ENCODE assay signal across 22 mouse cellular contexts in genomic region chr3:129912025-129912424, GRCm38 (mm10). TPM values are rescaled to one million over a fixed set of nuclear protein-coding genes. Genes with fewer than 3 reads are reported as not detected.
DNase-seq lines count a peak whose midpoint lies in the region; TF ChIP-seq lines count a peak whose summit lies in the region.
"Had no signal": no experiment of that assay in that cellular context is flagged by ENCODE, and none has a peak within 500 bp of the region (broad histone marks: within the 10 kb centered on the region; RNA-seq: fewer than 3 reads in every experiment).

No protein-coding gene starts in this region.

- DNase-seq in heart, adult 11 months = peak; percentile 87
- DNase-seq in heart, postnatal 25 days (ENCODE audit: low spot score) = no peak
- DNase-seq in heart, embryonic 10.5 days (ENCODE audit: low spot score) = peak; percentile 57
- no peak for DNase-seq in heart, adult 2 months
- peak; percentile 24 for DNase-seq in ES-CJ7 (ENCODE audit: low read depth, low spot score)
- DNase-seq in adrenal gland, adult 18-20 months (ENCODE audit: low spot score in 2 of 2) = no peak
- DNase-seq: adrenal gland, adult 2 months; adrenal gland, adult 8-10 months; adrenal gland, postnatal 10 days; adrenal gland, postnatal 14 days; adrenal gland, postnatal 25 days; adrenal gland, postnatal 36 days; B cell, adult 2 months; cerebellum, adult 11 months; cerebellum, adult 11-12 months; cerebellum, adult 18-20 months; cerebellum, adult 2 months; cerebellum, adult 8-10 months had no signal

- H3K27me3 ChIP-seq in heart, embryonic 10.5 days (ENCODE audit: insufficient read depth, poor library complexity, severe bottlenecking) = no peaks in the 10 kb centered on the region
- no peaks in the 10 kb centered on the region for H3K27me3 ChIP-seq in heart, adult 2 months (ENCODE audit: control insufficient read depth, insufficient read depth, low read length)
- H3K27me3 ChIP-seq: CH12.LX, Patski had no signal

- no peak overlapping the region for H3K9ac ChIP-seq in heart, adult 2 months (ENCODE audit: low read depth, low read length)

- TF ChIP-seq CTCF in heart, adult 2 months (IDR thresholded peaks at IDR 0.05) = no peak

- no peak for TF ChIP-seq POLR2A in heart, adult 2 months (IDR thresholded peaks at IDR 0.05; ENCODE audit: insufficient read depth, low read depth, low read length)

- intact Hi-C loops in heart, postnatal 25 days (cut with DNase I) = no loop called here
- intact Hi-C loops in heart, adult 2 months (cut with DNase I) = no loop called here

- 91% methylated on average over 14 of the region's 14 CpGs for WGBS in heart, embryonic 10.5 days
- WGBS in heart, adult 2 months = 94% methylated on average over 14 of the region's 14 CpGs

- no peaks in the 10 kb centered on the region for H3K4me1 ChIP-seq in heart, embryonic 10.5 days
- H3K4me1 ChIP-seq in heart, adult 2 months (ENCODE audit: control insufficient read depth, insufficient read depth, low read length) = no peaks in the 10 kb centered on the region

- H3K4me3 ChIP-seq in heart, embryonic 10.5 days = no peak overlapping the region
- H3K4me3 ChIP-seq in heart, adult 2 months = no peak overlapping the region

- H3K36me3 ChIP-seq in heart, embryonic 10.5 days = peaks cover 80% of the 10 kb centered on the region
- no peaks in the 10 kb centered on the region for H3K36me3 ChIP-seq in heart, adult 2 months (ENCODE audit: control insufficient read depth, insufficient read depth, low read length)

- no peaks in the 10 kb centered on the region for H3K9me3 ChIP-seq in heart, embryonic 10.5 days
- H3K9me3 ChIP-seq: G1E had no signal

- H3K27ac ChIP-seq in heart, embryonic 10.5 days = no peak overlapping the region
- H3K27ac ChIP-seq in heart, adult 2 months = no peak overlapping the region

- no peaks in the 10 kb centered on the region for H3K79me2 ChIP-seq in heart, adult 2 months (replicated peaks; ENCODE audit: control insufficient read depth, insufficient read depth, low read length)

- TF ChIP-seq EP300 in heart, adult 2 months (IDR thresholded peaks at IDR 0.05; ENCODE audit: insufficient read depth, low read depth, low read length) = no peak

RNA-seq across cellular contexts. Expression of gene Casp6, which starts 10.8 kb away (rescaled TPM):
- total RNA-seq in heart, postnatal 25 days (2021) = 10 to 100 TPM; 11.8 to 12.2 TPM
- 78.4 and 99.8 TPM in 2 replicates for polyA plus RNA-seq in heart, embryonic 10.5 days (2016; fragmentation: Nextera tagmentation; extraction: Ambion mirVana)
- total RNA-seq in heart, adult 2 months (2021) = 10 to 100 TPM; 10.4 to 11.2 TPM
- 16.9 and 23.6 TPM in 2 replicates for polyA plus RNA-seq in heart, adult 2 months (2012; rRNA removed)
- total RNA-seq in adrenal gland, adult 18-20 months (2021) = 10 to 100 TPM; 20.2 to 39.4 TPM

RNA-seq across cellular contexts. Expression of gene Pla2g12a, which starts 33.6 kb away (rescaled TPM):
- 10 to 100 TPM; 41.5 to 50.2 TPM for total RNA-seq in heart, postnatal 25 days (2021)
- polyA plus RNA-seq in heart, embryonic 10.5 days (2016; fragmentation: Nextera tagmentation; extraction: Ambion mirVana) = 53.3 and 64.1 TPM in 2 replicates
- total RNA-seq in heart, adult 2 months (2021) = 10 to 100 TPM; 57.1 to 74.0 TPM
- 47.5 and 49.7 TPM in 2 replicates for polyA plus RNA-seq in heart, adult 2 months (2012; rRNA removed)
- total RNA-seq in adrenal gland, adult 18-20 months (2021) = 10 to 100 TPM; 44.9 to 49.5 TPM

RNA-seq across cellular contexts. Expression of gene Mcub, which starts 58.0 kb away (rescaled TPM):
- total RNA-seq in heart, postnatal 25 days (2021) = 1 to 10 TPM; 1.8 to 2.2 TPM
- polyA plus RNA-seq in heart, embryonic 10.5 days (2016; fragmentation: Nextera tagmentation; extraction: Ambion mirVana) = 3.9 and 6.0 TPM in 2 replicates
- 1 to 10 TPM; 1.6 to 2.2 TPM for total RNA-seq in heart, adult 2 months (2021)
- polyA plus RNA-seq in heart, adult 2 months (2012; rRNA removed) = 2.1 and 3.6 TPM in 2 replicates
- total RNA-seq in adrenal gland, adult 18-20 months (2021) = 10 to 100 TPM in 1 of 2 experiments, 1 to 10 TPM in 1; 7.7 to 13.1 TPM
- total RNA-seq: G1E, MEL had no signal
- polyA plus RNA-seq: G1E had no signal

Comparison
In these comparisons a context has a peak if more than half of its experiments do, and no peak if none do; other contexts are left out.
1. DNase-seq: peak in heart, adult 11 months (single experiment), heart, embryonic 10.5 days (single experiment) and ES-CJ7 (single experiment); none in heart, postnatal 25 days (single experiment), heart, adult 2 months (0 of 2) and adrenal gland, adult 18-20 months (0 of 2).